Mouse (Mus musculus): Measurements from ENCODE around the gene Krt72.

DNA sequence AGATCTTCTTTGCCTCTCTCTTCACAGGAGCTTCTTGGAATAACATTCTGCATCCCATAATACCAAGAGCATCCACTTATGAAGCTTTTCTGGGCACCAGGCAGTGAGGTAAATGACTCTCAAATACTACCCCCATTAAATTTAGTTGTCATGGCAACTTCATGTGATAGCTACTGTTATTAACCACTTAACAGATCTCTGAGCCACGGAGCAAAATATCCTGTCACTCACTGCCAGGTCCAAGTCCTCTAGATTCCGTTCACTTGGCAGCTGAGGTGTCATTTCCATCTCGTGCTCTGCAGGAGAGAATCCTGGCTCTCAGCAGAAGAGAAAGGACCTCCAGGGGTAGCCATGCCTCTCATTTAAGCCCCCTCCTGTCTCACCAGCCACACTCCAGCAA, 4.6 kb upstream of the Krt72 start:
- TF ChIP-seq POLR2A (IDR thresholded peaks at IDR 0.05; ENCODE audit: low read depth, low read length) (no peak), CTCF (IDR thresholded peaks at IDR 0.05; ENCODE audit: extremely low read depth, insufficient read depth, insufficient read length, insufficient replicate concordance) (no peak)
